Comparison of ENCODE assay signal across 21 mouse cellular contexts in genomic region chr5:122949101-122949500, GRCm38 (mm10). TPM values are rescaled to one million over a fixed set of nuclear protein-coding genes. Genes with fewer than 3 reads are reported as not detected.
DNase-seq lines count a peak whose midpoint lies in the region; TF ChIP-seq lines count a peak whose summit lies in the region.
"Had no signal": no experiment of that assay in that cellular context is flagged by ENCODE, and none has a peak within 500 bp of the region (broad histone marks: within the 10 kb centered on the region; RNA-seq: fewer than 3 reads in every experiment).

No protein-coding gene starts in this region.

- H3K27ac ChIP-seq in left cerebral cortex, adult 2 months, result no peak overlapping the region
- H3K27ac ChIP-seq: forebrain, embryonic 12.5 days; hindbrain, embryonic 15.5 days; limb, embryonic 13.5 days; liver, embryonic 14.5 days; neural tube, embryonic 13.5 days had no signal

- intact Hi-C loops in left cerebral cortex, adult 2 months (cut with DNase I), result no loop called here

- DNase-seq in CD4-positive, CD25-positive, alpha-beta regulatory T cell, adult 2 months (ENCODE audit: low read depth, low spot score), result peak; percentile 91
- DNase-seq in induced T-regulatory cell, adult 2 months (ENCODE audit: low read depth), result peak; percentile 96
- peak; percentile 72 to 76 for DNase-seq in spleen, postnatal 36 days (ENCODE audit: low spot score in 2 of 2)
- peak; percentile 31 to 57 for DNase-seq in thymus, postnatal 36 days
- DNase-seq in cerebellum, adult 11-12 months, result no peak
- DNase-seq in layer of hippocampus, adult 11-12 months (ENCODE audit: low spot score), result no peak
- DNase-seq in left cerebral cortex, adult 2 months (ENCODE audit: extremely low spot score in 1 of 2, low spot score in 2 of 2), result no peak
- DNase-seq: adrenal gland, postnatal 36 days; cerebellum, adult 9-10 months; gastrocnemius, postnatal 25 days; heart, postnatal 10 days; kidney, adult 18-20 months; kidney, postnatal 10 days; lung, postnatal 10 days; right cerebral cortex, postnatal 25 days had no signal

- TF ChIP-seq CTCF in left cerebral cortex, adult 2 months (IDR thresholded peaks at IDR 0.05), result no peak

- no peak overlapping the region for H3K4me3 ChIP-seq in left cerebral cortex, adult 2 months
- H3K4me3 ChIP-seq: forebrain, embryonic 12.5 days; hindbrain, embryonic 15.5 days; limb, embryonic 13.5 days; megakaryocyte, embryonic 14.5 days; neural tube, embryonic 13.5 days had no signal

RNA-seq across cellular contexts. Expression of gene Kdm2b, which starts 40.5 kb away (rescaled TPM):
- total RNA-seq in left cerebral cortex, adult 2 months (2021), result 10 to 100 TPM; 25.4 to 27.4 TPM

Comparison
In these comparisons a context has a peak if more than half of its experiments do, and no peak if none do; other contexts are left out.
1. DNase-seq: peak in CD4-positive, CD25-positive, alpha-beta regulatory T cell, adult 2 months (single experiment), induced T-regulatory cell, adult 2 months (single experiment), spleen, postnatal 36 days (2 of 2) and thymus, postnatal 36 days (2 of 2); none in cerebellum, adult 11-12 months (single experiment), layer of hippocampus, adult 11-12 months (single experiment) and left cerebral cortex, adult 2 months (0 of 2).